Mouse (Mus musculus) urinary bladder, adult 2 months (tissue): ENCODE measurements around the gene Them5. TPM values are rescaled to one million over a fixed set of nuclear protein-coding genes. Genes with fewer than 3 reads are reported as not detected.

ENCODE experiments used
- DNase-seq: peaks from one replicate; pipeline ENCODE4 v3.0.0; 2022; ENCODE audit warnings: low spot score
- polyA plus RNA-seq: library from polyadenylated mRNA; depleted of rRNA; stranded (reverse); fragments of >200 nt; gene quantifications from 2 replicates; pipeline ENCODE4 v1.2.3, GENCODE M21; 2012; rRNA removed

Gene Them5
- polyA plus RNA-seq, result not detected in 2 replicates

- DNase-seq, result no peak
Observed at GRCm38 (mm10) chr3:94341959-94342422, at the start of gene Them5. Gene Them5 (plus strand): TSS chr3:94342099.

- no peak for DNase-seq
Observed at GRCm38 (mm10) chr3:94305457-94305856, 36.4 kb upstream of the Them5 start.

- no peak for DNase-seq
Observed at GRCm38 (mm10) chr3:94306975-94307374, 34.9 kb upstream of the Them5 start.

- peak; percentile 94 for DNase-seq
Observed at GRCm38 (mm10) chr3:94309633-94310363, 32.1 kb upstream of the Them5 start, which contains the start of gene Them4. Gene Them4 (plus strand): TSS chr3:94310089.

GRCm38 (mm10) chr3:94310491-94310890, 31.4 kb upstream of the Them5 start:
- DNase-seq, result no peak

GRCm38 (mm10) chr3:94310911-94311310, 31.0 kb upstream of the Them5 start:
- no peak for DNase-seq

- DNase-seq, result no peak
Observed at GRCm38 (mm10) chr3:94311376-94311775, 30.5 kb upstream of the Them5 start.

GRCm38 (mm10) chr3:94328681-94329080, 13.2 kb upstream of the Them5 start:
- no peak for DNase-seq

- DNase-seq, result no peak
Observed at GRCm38 (mm10) chr3:94334442-94334841, 7.5 kb upstream of the Them5 start.

GRCm38 (mm10) chr3:94338522-94338921, 3.4 kb upstream of the Them5 start:
- no peak for DNase-seq

- DNase-seq, result no peak
Observed at GRCm38 (mm10) chr3:94342552-94342951, 653 bp downstream of the Them5 start.

- no peak for DNase-seq
Observed at GRCm38 (mm10) chr3:94344182-94344581, 2.3 kb downstream of the Them5 start.

- no peak for DNase-seq
Observed at GRCm38 (mm10) chr3:94344897-94345296, 3.0 kb downstream of the Them5 start.

GRCm38 (mm10) chr3:94348146-94348545, 6.2 kb downstream of the Them5 start:
- no peak for DNase-seq

- DNase-seq, result no peak
Observed at GRCm38 (mm10) chr3:94360812-94361211, 18.9 kb downstream of the Them5 start.

GRCm38 (mm10) chr3:94362138-94362537, 20.2 kb downstream of the Them5 start, which contains the start of gene C2cd4d:
Gene C2cd4d (plus strand): TSS chr3:94362438.
- no peak for DNase-seq

GRCm38 (mm10) chr3:94363291-94364153, 21.6 kb downstream of the Them5 start:
- DNase-seq, result peak; percentile 48

GRCm38 (mm10) chr3:94364154-94364526, 22.2 kb downstream of the Them5 start:
- DNase-seq, result no peak

GRCm38 (mm10) chr3:94366761-94367160, 24.9 kb downstream of the Them5 start:
- DNase-seq, result peak; percentile 46

GRCm38 (mm10) chr3:94367511-94367910, 25.6 kb downstream of the Them5 start:
- no peak for DNase-seq

GRCm38 (mm10) chr3:94368631-94369030, 26.7 kb downstream of the Them5 start:
- no peak for DNase-seq

GRCm38 (mm10) chr3:94369709-94370108, 27.8 kb downstream of the Them5 start:
- no peak for DNase-seq

- DNase-seq, result peak; percentile 63
Observed at GRCm38 (mm10) chr3:94371637-94372036, 29.7 kb downstream of the Them5 start.
